ENCODE assay signal across 8 mouse cellular contexts in the genomic region with DNA sequence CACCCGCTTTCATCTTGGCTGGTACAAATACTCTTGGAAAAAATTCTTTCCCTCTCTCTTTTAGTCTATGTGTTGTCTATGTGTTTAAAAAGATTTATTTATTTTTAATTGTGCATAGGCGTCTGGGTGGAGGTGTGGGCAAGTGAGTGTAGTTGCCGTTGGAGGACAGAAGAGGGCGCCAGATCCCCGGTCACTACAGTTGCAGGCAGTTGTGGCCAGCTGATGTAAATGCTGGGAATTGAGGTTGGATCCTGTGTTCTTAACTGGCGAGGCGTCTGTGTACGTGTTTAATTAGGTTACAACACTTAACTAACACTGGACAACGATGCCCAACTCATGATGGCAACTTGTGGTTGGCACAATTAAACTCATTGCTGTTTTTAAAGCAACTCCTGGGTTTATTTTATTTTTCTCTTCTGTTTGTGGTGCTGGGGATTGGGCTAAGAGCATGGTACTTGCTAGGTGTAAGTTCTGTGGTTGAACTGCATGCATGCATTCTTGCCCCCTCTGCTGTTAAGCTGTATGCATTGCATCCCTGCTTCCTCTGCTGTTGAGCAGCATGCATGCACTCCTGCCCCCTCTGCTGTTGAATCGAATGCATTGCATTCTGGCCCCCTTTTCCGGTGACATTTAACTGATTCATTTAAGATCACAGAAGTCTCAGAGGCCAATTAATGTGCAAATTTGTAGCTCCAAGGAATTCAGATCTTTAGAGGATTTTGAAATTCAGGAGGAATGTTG. TPM values are rescaled to one million over a fixed set of nuclear protein-coding genes. Genes with fewer than 3 reads are reported as not detected.
DNase-seq lines count a peak whose midpoint lies in the region; ATAC-seq and TF ChIP-seq lines count a peak whose summit lies in the region.

No protein-coding gene starts in this region.

- H3K4me1 ChIP-seq in forebrain, embryonic 10.5 days: 0 out of 2 replicates have a peak, but pooled peaks cover 3% of the 10 kb centered on the region
- H3K4me1 ChIP-seq in forebrain, embryonic 12.5 days: no peaks in the 10 kb centered on the region
- H3K4me1 ChIP-seq in cerebellum, adult 2 months (ENCODE audit: control insufficient read depth, insufficient read depth, low read length): no peaks in the 10 kb centered on the region
- H3K4me1 ChIP-seq in midbrain, embryonic 13.5 days (replicated peaks): no peaks in the 10 kb centered on the region
- H3K4me1 ChIP-seq in small intestine, adult 2 months (ENCODE audit: control insufficient read depth, insufficient read depth, insufficient read length, low read length): peaks cover 4% of the 10 kb centered on the region; the same call in 1 of the 2 replicates

- H3K36me3 ChIP-seq in forebrain, embryonic 10.5 days (replicated peaks): no peaks in the 10 kb centered on the region
- H3K36me3 ChIP-seq in forebrain, embryonic 12.5 days (replicated peaks): no peaks in the 10 kb centered on the region
- no peaks in the 10 kb centered on the region for H3K36me3 ChIP-seq in midbrain, embryonic 13.5 days
- H3K36me3 ChIP-seq in small intestine, adult 2 months (ENCODE audit: control insufficient read depth, insufficient read depth, low read length): no peaks in the 10 kb centered on the region

- H3K4me2 ChIP-seq in forebrain, embryonic 12.5 days: no peak overlapping the region
- no peak overlapping the region for H3K4me2 ChIP-seq in midbrain, embryonic 13.5 days (replicated peaks)

- intact Hi-C loops in left cerebral cortex, postnatal 25 days (cut with DNase I): loop anchor here (5.0 kb wide), 2 partner anchors 337 to 1203 kb away; a partner anchor contains a TSS

- no peaks in the 10 kb centered on the region for H3K27me3 ChIP-seq in forebrain, embryonic 10.5 days (ENCODE audit: poor library complexity, severe bottlenecking)
- H3K27me3 ChIP-seq in forebrain, embryonic 12.5 days: no peaks in the 10 kb centered on the region
- H3K27me3 ChIP-seq in cerebellum, adult 2 months (ENCODE audit: control insufficient read depth, insufficient read depth, low read length): no peaks in the 10 kb centered on the region
- H3K27me3 ChIP-seq in midbrain, embryonic 13.5 days: no peaks in the 10 kb centered on the region
- no peaks in the 10 kb centered on the region for H3K27me3 ChIP-seq in small intestine, adult 2 months (ENCODE audit: control insufficient read depth, insufficient read depth, low read length)

- DNase-seq in forebrain, embryonic 10.5 days (ENCODE audit: extremely low spot score, low spot score): peak; percentile 74
- peak; percentile 67 to 74 for DNase-seq in cerebellum, adult 2 months
- peak; percentile 76 to 80 for DNase-seq in frontal cortex, postnatal 10 days (ENCODE audit: low spot score in 2 of 2)
- peak; percentile 89 for DNase-seq in hindlimb bud, embryonic 11.5 days (ENCODE audit: extremely low spot score, low read depth, low spot score)
- DNase-seq in left cerebral cortex, postnatal 25 days (ENCODE audit: low spot score in 2 of 2): peak; percentile 85 to 94

- no peak overlapping the region for H3K9ac ChIP-seq in forebrain, embryonic 12.5 days
- H3K9ac ChIP-seq in midbrain, embryonic 13.5 days (replicated peaks): no peak overlapping the region

- no peak overlapping the region for H3K27ac ChIP-seq in forebrain, embryonic 10.5 days
- H3K27ac ChIP-seq in forebrain, embryonic 12.5 days: no peak overlapping the region
- H3K27ac ChIP-seq in cerebellum, adult 2 months (ENCODE audit: insufficient read depth, low read length): no peak overlapping the region
- no peak overlapping the region for H3K27ac ChIP-seq in midbrain, embryonic 13.5 days
- no peak overlapping the region for H3K27ac ChIP-seq in small intestine, adult 2 months (ENCODE audit: insufficient read depth, low read depth, low read length)

- H3K4me3 ChIP-seq in forebrain, embryonic 10.5 days: no peak overlapping the region
- no peak overlapping the region for H3K4me3 ChIP-seq in forebrain, embryonic 12.5 days (replicated peaks)
- H3K4me3 ChIP-seq in cerebellum, adult 2 months (replicated peaks; ENCODE audit: insufficient read depth, low read depth, low read length): no peak overlapping the region
- H3K4me3 ChIP-seq in midbrain, embryonic 13.5 days (replicated peaks): no peak overlapping the region
- H3K4me3 ChIP-seq in small intestine, adult 2 months (ENCODE audit: low read depth, low read length): no peak overlapping the region

- ATAC-seq in forebrain, embryonic 12.5 days (ENCODE audit: low FRiP score): no peak
- ATAC-seq in midbrain, embryonic 13.5 days: peak; percentile 48; the same call in 1 of the 2 replicates

- no peak for TF ChIP-seq POLR2A in cerebellum, adult 2 months (IDR thresholded peaks at IDR 0.05; ENCODE audit: borderline replicate concordance, insufficient read depth, low read length)
- TF ChIP-seq POLR2A in small intestine, adult 2 months (IDR thresholded peaks at IDR 0.05; ENCODE audit: low read depth, low read length): no peak

- TF ChIP-seq CTCF in cerebellum, adult 2 months (IDR thresholded peaks at IDR 0.05; ENCODE audit: borderline replicate concordance, insufficient read depth, low read depth, low read length): peak; percentile 98
- peak; percentile 99; the same call in 1 of the 2 replicates for TF ChIP-seq CTCF in small intestine, adult 2 months (IDR thresholded peaks at IDR 0.05; ENCODE audit: extremely low read depth, insufficient read length, insufficient replicate concordance, low read depth, low read length)

- no peaks in the 10 kb centered on the region for H3K9me3 ChIP-seq in forebrain, embryonic 10.5 days
- no peaks in the 10 kb centered on the region for H3K9me3 ChIP-seq in forebrain, embryonic 12.5 days
- no peaks in the 10 kb centered on the region for H3K9me3 ChIP-seq in midbrain, embryonic 13.5 days

- WGBS in forebrain, embryonic 10.5 days: 76% methylated on average over 11 of the region's 11 CpGs
- 76% methylated on average over 11 of the region's 11 CpGs for WGBS in forebrain, embryonic 12.5 days
- 74% methylated on average over 11 of the region's 11 CpGs for WGBS in cerebellum, adult 2 months
- WGBS in midbrain, embryonic 13.5 days: 78% methylated on average over 11 of the region's 11 CpGs
- 69% methylated on average over 11 of the region's 11 CpGs for WGBS in small intestine, adult 2 months

RNA-seq across cellular contexts. Expression of a gene that starts 17.7 kb away (rescaled TPM):
- 39.0 and 40.0 TPM in 2 replicates for polyA plus RNA-seq in forebrain, embryonic 10.5 days (2016; fragmentation: Nextera tagmentation; extraction: Ambion mirVana)
- polyA plus RNA-seq in forebrain, embryonic 12.5 days (2016; fragmentation: Nextera tagmentation; extraction: Ambion mirVana): 63.8 and 64.2 TPM in 2 replicates
- 35.5 and 36.5 TPM in 2 replicates for polyA plus RNA-seq in cerebellum, adult 2 months (2012; rRNA removed)
- total RNA-seq in left cerebral cortex, postnatal 25 days (2021): 10 to 100 TPM; 61.0 to 64.3 TPM
- 58.7 and 59.6 TPM in 2 replicates for polyA plus RNA-seq in midbrain, embryonic 13.5 days (2015; fragmentation: Nextera tagmentation; extraction: Ambion mirVana)
- 11.7 and 33.3 TPM in 2 replicates for polyA plus RNA-seq in small intestine, adult 2 months (2012; rRNA removed)

RNA-seq across cellular contexts. Expression of a gene that starts 58.6 kb away (rescaled TPM):
- not detected in 2 replicates for polyA plus RNA-seq in forebrain, embryonic 10.5 days (2016; fragmentation: Nextera tagmentation; extraction: Ambion mirVana)
- polyA plus RNA-seq in forebrain, embryonic 12.5 days (2016; fragmentation: Nextera tagmentation; extraction: Ambion mirVana): not detected in 2 replicates
- not detected in 2 replicates for polyA plus RNA-seq in cerebellum, adult 2 months (2012; rRNA removed)
- not detected for total RNA-seq in left cerebral cortex, postnatal 25 days (2021)
- not detected in 2 replicates for polyA plus RNA-seq in midbrain, embryonic 13.5 days (2015; fragmentation: Nextera tagmentation; extraction: Ambion mirVana)
- polyA plus RNA-seq in small intestine, adult 2 months (2012; rRNA removed): not detected in 2 replicates
